Mouse (Mus musculus): ENCODE results near the gene Tnfrsf8.

Tnfrsf8 gene

GRCm38 (mm10) chr4:145230647-145231046, 84.3 kb downstream of the Tnfrsf8 start:
- DNase-seq (ENCODE audit: low spot score), result no peak

GRCm38 (mm10) chr4:145229524-145230163, 85.3 kb downstream of the Tnfrsf8 start:
- DNase-seq (ENCODE audit: low spot score), result no peak

GRCm38 (mm10) chr4:145229051-145229450, 85.9 kb downstream of the Tnfrsf8 start:
- DNase-seq (ENCODE audit: low spot score), result no peak

DNA sequence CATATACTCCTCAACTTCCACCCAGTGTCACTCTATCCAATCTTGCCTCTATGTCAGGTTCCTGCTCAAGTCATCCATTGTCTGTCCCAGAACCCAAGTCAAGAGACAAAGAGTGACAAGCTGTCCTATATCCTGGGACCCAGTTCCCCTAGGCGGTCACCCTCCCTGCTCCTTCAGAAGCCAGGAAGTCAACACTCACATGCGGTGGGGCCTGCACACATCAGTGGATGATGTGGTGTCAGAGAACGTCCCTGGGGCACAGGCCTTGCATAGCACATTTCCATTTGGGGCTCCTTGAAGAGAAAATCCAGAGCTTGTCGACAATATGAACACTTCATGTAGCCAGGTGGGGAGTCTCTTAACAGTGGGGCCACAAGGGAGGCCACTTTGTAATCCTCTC, 90.4 kb downstream of the Tnfrsf8 start:
- DNase-seq (ENCODE audit: low spot score), result no peak

- no peak for DNase-seq (ENCODE audit: low spot score)
Measured at GRCm38 (mm10) chr4:145222064-145222463, 92.9 kb downstream of the Tnfrsf8 start.

- no peak for DNase-seq (ENCODE audit: low spot score)
Measured at GRCm38 (mm10) chr4:145221379-145221778, 93.6 kb downstream of the Tnfrsf8 start.

DNA sequence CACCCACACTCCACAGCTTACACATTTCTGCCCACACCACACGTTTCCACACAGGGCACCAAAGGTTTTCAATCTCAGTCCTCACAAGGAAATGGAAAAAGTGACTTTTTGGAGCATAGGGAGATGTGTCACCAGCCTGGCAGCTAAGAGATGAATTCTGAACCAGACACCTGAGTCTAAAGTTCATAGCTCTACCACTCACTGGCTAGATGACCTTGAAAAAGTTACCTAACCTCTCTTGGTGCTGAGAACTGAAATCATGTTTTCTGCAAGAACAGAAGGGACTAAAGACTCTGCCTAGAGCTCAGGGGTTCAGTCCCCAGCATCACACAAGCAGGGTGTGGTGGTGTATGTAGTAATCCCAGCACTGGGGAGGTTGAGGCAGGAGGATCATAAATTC, 95.0 kb downstream of the Tnfrsf8 start:
- DNase-seq (ENCODE audit: low spot score), result no peak

GRCm38 (mm10) chr4:145219240-145219985, 95.6 kb downstream of the Tnfrsf8 start:
- peak; percentile 61 for DNase-seq (ENCODE audit: low spot score)

GRCm38 (mm10) chr4:145217837-145218236, 97.1 kb downstream of the Tnfrsf8 start:
- no peak for DNase-seq (ENCODE audit: low spot score)

Data from ovary, postnatal 36 days (tissue).